12 mouse cellular contexts compared by ENCODE assay signal in genomic region chr12:116677701-116678100, GRCm38 (mm10).
DNase-seq lines count a peak whose midpoint lies in the region; ATAC-seq lines count a peak whose summit lies in the region.
"Had no signal": no experiment of that assay in that cellular context is flagged by ENCODE, and none has a peak within 500 bp of the region (broad histone marks: within the 10 kb centered on the region; RNA-seq: fewer than 3 reads in every experiment).

No protein-coding gene starts in this region.

- H3K4me3 ChIP-seq in forebrain, embryonic 13.5 days: no peak overlapping the region
- no peak overlapping the region for H3K4me3 ChIP-seq in neural tube, embryonic 14.5 days (ENCODE audit: low read depth, low read length)
- H3K4me3 ChIP-seq: embryonic facial prominence, embryonic 12.5 days; heart, adult 2 months; limb, embryonic 15.5 days had no signal

- no peak overlapping the region for H3K9ac ChIP-seq in forebrain, embryonic 13.5 days
- no peak overlapping the region for H3K9ac ChIP-seq in neural tube, embryonic 14.5 days (replicated peaks; ENCODE audit: low read depth, low read length)
- H3K9ac ChIP-seq: embryonic facial prominence, embryonic 12.5 days; limb, embryonic 15.5 days had no signal

- H3K27ac ChIP-seq in forebrain, embryonic 13.5 days: peak overlapping the region; percentile 90
- no peak overlapping the region for H3K27ac ChIP-seq in neural tube, embryonic 14.5 days (ENCODE audit: low read depth, low read length)
- H3K27ac ChIP-seq: embryonic facial prominence, embryonic 12.5 days; heart, adult 2 months; limb, embryonic 15.5 days had no signal

- 0 out of 2 replicates have a peak overlapping the region, but pooled peaks have one; percentile 4 for H3K4me2 ChIP-seq in forebrain, embryonic 13.5 days
- no peak overlapping the region for H3K4me2 ChIP-seq in neural tube, embryonic 14.5 days (ENCODE audit: low read depth, low read length)
- H3K4me2 ChIP-seq: embryonic facial prominence, embryonic 12.5 days; limb, embryonic 15.5 days had no signal

- H3K27me3 ChIP-seq in forebrain, embryonic 13.5 days: no peaks in the 10 kb centered on the region
- no peaks in the 10 kb centered on the region for H3K27me3 ChIP-seq in neural tube, embryonic 14.5 days (ENCODE audit: control insufficient read depth, insufficient read depth, low read length)
- H3K27me3 ChIP-seq: embryonic facial prominence, embryonic 12.5 days; limb, embryonic 15.5 days had no signal

- peak; percentile 98 for ATAC-seq in forebrain, embryonic 13.5 days
- peak; percentile 85 for ATAC-seq in neural tube, embryonic 14.5 days (ENCODE audit: low read depth)

- no peaks in the 10 kb centered on the region for H3K36me3 ChIP-seq in forebrain, embryonic 13.5 days (ENCODE audit: poor library complexity, severe bottlenecking)
- H3K36me3 ChIP-seq in neural tube, embryonic 14.5 days (ENCODE audit: control insufficient read depth, insufficient read depth, low read length): no peaks in the 10 kb centered on the region
- H3K36me3 ChIP-seq: embryonic facial prominence, embryonic 12.5 days; limb, embryonic 15.5 days had no signal

- no peaks in the 10 kb centered on the region for H3K9me3 ChIP-seq in forebrain, embryonic 13.5 days (replicated peaks)
- no peaks in the 10 kb centered on the region for H3K9me3 ChIP-seq in neural tube, embryonic 14.5 days (ENCODE audit: control insufficient read depth, low read length)
- H3K9me3 ChIP-seq: embryonic facial prominence, embryonic 12.5 days; limb, embryonic 15.5 days had no signal

- peaks cover 14% of the 10 kb centered on the region for H3K4me1 ChIP-seq in forebrain, embryonic 13.5 days
- H3K4me1 ChIP-seq in neural tube, embryonic 14.5 days (ENCODE audit: control insufficient read depth, insufficient read depth, low read length): peaks cover 4% of the 10 kb centered on the region; the same call in 1 of the 2 replicates
- H3K4me1 ChIP-seq: embryonic facial prominence, embryonic 12.5 days; limb, embryonic 15.5 days had no signal

- peak; percentile 80 for DNase-seq in brain, embryonic 18.5 days (ENCODE audit: low read depth, low spot score)
- peak; percentile 69 for DNase-seq in layer of hippocampus, adult 9-11 months
- DNase-seq in kidney, adult 8-10 months: no peak
- DNase-seq in heart, adult 9 months (ENCODE audit: low spot score in 2 of 2): no peak
- DNase-seq in urinary bladder, adult 2 months (ENCODE audit: low spot score): no peak
- DNase-seq: adrenal gland, postnatal 25 days; heart, adult 2 months; thymus, postnatal 14 days had no signal

- 10% methylated on average over 3 of the region's 3 CpGs for WGBS in forebrain, embryonic 13.5 days
- 46% methylated on average over 3 of the region's 3 CpGs for WGBS in neural tube, embryonic 14.5 days

Comparison
In these comparisons a context has a peak if more than half of its experiments do, and no peak if none do; other contexts are left out.
1. DNase-seq: peak in brain, embryonic 18.5 days (single experiment) and layer of hippocampus, adult 9-11 months (single experiment); none in kidney, adult 8-10 months (0 of 2), heart, adult 9 months (0 of 2) and urinary bladder, adult 2 months (single experiment).